Mouse (Mus musculus) CD8-positive naive resting alpha-beta T cell, adult 2 months (primary cell): ENCODE measurements around the gene Lrrc3b.

ENCODE experiments used
- DNase-seq, 2 experiments: peaks; one replicate each; pipeline ENCODE4 v3.0.0; 2022; ENCODE audit warnings: low read depth in 2 of 2, low spot score in 2 of 2

Gene Lrrc3b

GRCm38 (mm10) chr14:15331370-15331769, 107.4 kb downstream of the Lrrc3b start:
- DNase-seq, result no peak

GRCm38 (mm10) chr14:15330155-15330554, 108.6 kb downstream of the Lrrc3b start:
- DNase-seq, result no peak

- DNase-seq, result no peak
Observed at GRCm38 (mm10) chr14:15325872-15326271, 112.9 kb downstream of the Lrrc3b start.

GRCm38 (mm10) chr14:15322441-15323123, 116.2 kb downstream of the Lrrc3b start:
- no peak for DNase-seq

- no peak for DNase-seq
Observed at GRCm38 (mm10) chr14:15319399-15319915, 119.3 kb downstream of the Lrrc3b start.

GRCm38 (mm10) chr14:15308576-15308975, 130.2 kb downstream of the Lrrc3b start:
- DNase-seq, result no peak
